Mouse (Mus musculus): ENCODE measurements at regions not wholly inside any gene's neighbourhood (a gene's known extent, or its start where the extent isn't known, plus 50 kb on each side); places are given as distances from the start of the nearest gene placed in this dataset.

- no peak for DNase-seq (ENCODE audit: low spot score in 2 of 2)
Measured at GRCm38 (mm10) chr13:44182544-44183191, 398.1 kb downstream of the Cd83 start.

GRCm38 (mm10) chr13:44195365-44195764 lies 410.8 kb downstream of the Cd83 start:
- no peak for DNase-seq (ENCODE audit: low spot score in 2 of 2)

GRCm38 (mm10) chr13:44206042-44206441 lies 421.5 kb downstream of the Cd83 start:
- DNase-seq (ENCODE audit: low spot score in 2 of 2) = no peak

GRCm38 (mm10) chr13:44206448-44206847 lies 421.9 kb downstream of the Cd83 start:
- no peak for DNase-seq (ENCODE audit: low spot score in 2 of 2)

- no peak for DNase-seq (ENCODE audit: low spot score in 2 of 2)
Measured at GRCm38 (mm10) chr13:44207400-44208005, 422.9 kb downstream of the Cd83 start.

GRCm38 (mm10) chr13:44209036-44209435 lies 424.5 kb downstream of the Cd83 start:
- DNase-seq (ENCODE audit: low spot score in 2 of 2) = no peak

GRCm38 (mm10) chr13:44210123-44210522 lies 425.5 kb downstream of the Cd83 start:
- DNase-seq (ENCODE audit: low spot score in 2 of 2) = no peak

- no peak for DNase-seq (ENCODE audit: low spot score in 2 of 2)
Measured at GRCm38 (mm10) chr13:44212356-44212755, 427.8 kb downstream of the Cd83 start.

GRCm38 (mm10) chr13:44212936-44213335 lies 428.4 kb downstream of the Cd83 start:
- no peak for DNase-seq (ENCODE audit: low spot score in 2 of 2)

GRCm38 (mm10) chr13:44218266-44218665 lies 433.7 kb downstream of the Cd83 start:
- no peak for DNase-seq (ENCODE audit: low spot score in 2 of 2)

GRCm38 (mm10) chr13:44221721-44222120 lies 437.1 kb downstream of the Cd83 start:
- DNase-seq (ENCODE audit: low spot score in 2 of 2) = no peak

- DNase-seq (ENCODE audit: low spot score in 2 of 2) = no peak
Measured at GRCm38 (mm10) chr13:44222335-44222734, 437.8 kb downstream of the Cd83 start.

- DNase-seq (ENCODE audit: low spot score in 2 of 2) = no peak
Measured at GRCm38 (mm10) chr13:44227706-44228459, 443.3 kb downstream of the Cd83 start.

GRCm38 (mm10) chr13:44228540-44229135 lies 444.1 kb downstream of the Cd83 start:
- DNase-seq (ENCODE audit: low spot score in 2 of 2) = no peak

GRCm38 (mm10) chr13:44229136-44229611 lies 444.6 kb downstream of the Cd83 start:
- DNase-seq (ENCODE audit: low spot score in 2 of 2) = no peak

GRCm38 (mm10) chr13:44231403-44231802 lies 446.8 kb downstream of the Cd83 start:
- DNase-seq (ENCODE audit: low spot score in 2 of 2) = no peak

GRCm38 (mm10) chr13:44231868-44232715 lies 447.5 kb downstream of the Cd83 start:
- no peak for DNase-seq (ENCODE audit: low spot score in 2 of 2)

- no peak for DNase-seq (ENCODE audit: low spot score in 2 of 2)
Measured at GRCm38 (mm10) chr13:44232716-44233051, 448.1 kb downstream of the Cd83 start.

- DNase-seq (ENCODE audit: low spot score in 2 of 2) = no peak
Measured at GRCm38 (mm10) chr13:44234241-44234640, 449.7 kb downstream of the Cd83 start.

GRCm38 (mm10) chr13:44235236-44235635 lies 450.7 kb downstream of the Cd83 start:
- DNase-seq (ENCODE audit: low spot score in 2 of 2) = no peak

- DNase-seq (ENCODE audit: low spot score in 2 of 2) = no peak
Measured at GRCm38 (mm10) chr13:44235941-44236340, 451.4 kb downstream of the Cd83 start.

- DNase-seq (ENCODE audit: low spot score in 2 of 2) = peak in 1 of 2 experiments; percentile 67
Measured at GRCm38 (mm10) chr13:44238308-44238707, 453.7 kb downstream of the Cd83 start.

Data from urinary bladder, postnatal 4 days (tissue).